Mouse (Mus musculus) ES-E14 (cell line): Measurements from ENCODE around the gene Upk3b.

Source experiments
- CHD2 ChIP-seq: IDR thresholded peaks from 2 replicates; pipeline ENCODE4 v1.6.1; 2014; ENCODE audit warnings: mild to moderate bottlenecking, low read depth, low read length, inconsistent platforms
- MAFK ChIP-seq: IDR thresholded peaks from 2 replicates; pipeline ENCODE4 v1.6.1; 2014; ENCODE audit warnings: mild to moderate bottlenecking, low read depth, low read length, inconsistent platforms; ENCODE audit not compliant: insufficient read depth
- ZNF384 ChIP-seq: IDR thresholded peaks from 2 replicates; pipeline ENCODE4 v1.6.1; 2012; ENCODE audit warnings: low read depth, low read length, inconsistent platforms

DNA sequence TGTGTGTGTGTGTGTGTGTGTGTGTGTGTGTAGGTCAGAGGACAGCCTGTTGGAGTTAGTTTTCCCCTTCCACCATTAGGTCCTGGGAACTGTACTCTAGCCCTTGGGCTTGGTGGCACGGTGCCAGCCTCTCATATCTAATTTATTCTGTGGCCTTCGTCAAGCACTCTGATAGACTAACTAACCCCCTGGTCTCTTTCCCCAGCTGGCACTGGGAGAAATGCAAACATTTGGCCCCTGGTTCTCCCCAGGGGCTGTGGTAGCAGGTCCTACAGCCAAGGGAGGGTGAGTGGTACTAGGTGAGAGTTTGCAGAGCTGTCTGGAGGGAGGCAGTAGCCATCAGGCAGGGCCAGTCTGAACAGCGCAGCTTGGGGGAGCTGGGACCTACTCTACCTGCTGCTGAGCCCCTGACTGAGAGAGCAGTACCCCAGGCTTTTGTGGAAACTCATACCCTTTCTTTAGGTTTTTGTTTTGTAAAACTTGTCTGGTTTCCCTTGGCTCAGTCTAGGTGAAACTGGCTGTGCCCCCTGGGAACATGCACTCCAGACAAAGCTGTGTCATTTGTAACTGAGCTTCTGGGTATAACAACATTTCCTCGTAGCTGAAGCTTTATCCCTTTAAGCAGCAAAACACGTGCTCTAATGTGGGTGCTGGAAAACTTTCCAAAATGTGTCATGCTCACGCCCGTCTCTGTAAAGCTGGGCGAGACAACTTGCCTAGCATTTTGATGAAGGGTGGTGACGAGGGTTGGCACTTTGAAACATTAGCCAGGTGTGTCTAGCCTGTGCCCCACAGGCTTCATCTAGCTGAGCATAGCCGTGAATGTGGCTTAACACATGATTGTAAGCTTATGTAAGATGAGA is 22.1 kb upstream of the Upk3b start:
- TF ChIP-seq ZNF384: no peak
- TF ChIP-seq CHD2: no peak
- TF ChIP-seq MAFK: no peak
